Mouse (Mus musculus): ENCODE data around the gene Igfals.

DNA sequence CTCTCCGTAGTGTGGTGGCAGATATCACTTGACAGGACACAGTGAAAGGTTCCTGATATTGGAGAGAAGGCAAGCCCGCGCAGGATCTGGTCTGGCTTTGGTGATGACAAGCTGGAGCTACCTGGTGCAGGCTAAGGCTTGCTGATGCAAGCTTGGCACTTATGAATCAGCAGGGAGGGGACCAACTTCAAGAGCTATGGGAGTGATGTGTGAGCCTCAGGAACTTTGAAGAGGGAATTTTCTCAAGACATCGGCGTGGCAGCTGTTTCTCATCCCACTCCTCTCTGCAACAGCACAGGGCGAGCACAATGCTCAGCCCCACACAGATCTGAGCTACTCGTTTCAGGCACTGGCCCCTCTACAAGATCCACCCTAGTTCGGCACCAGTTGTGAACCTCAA is 26.0 kb upstream of the Igfals start, which contains the start of gene Hagh:
- TF ChIP-seq POLR2A (IDR thresholded peaks at IDR 0.05; ENCODE audit: low read depth, low read length) (no peak), CTCF (IDR thresholded peaks at IDR 0.05; ENCODE audit: extremely low read depth, insufficient read length, insufficient replicate concordance, low read depth, low read length) (no peak)

Data from small intestine, adult 2 months (tissue).